Mouse (Mus musculus): ENCODE measurements around the gene Polrmt. TPM values are rescaled to one million over a fixed set of nuclear protein-coding genes. Genes with fewer than 3 reads are reported as not detected.
"Not testable (repeated sequence)": the region's sequence is repeated elsewhere in the genome, so short reads cannot be mapped to it uniquely, and the experiment has no call there.

The Polrmt gene
- total and polyA plus RNA-seq, 2 experiments from 2014 or later, result 26.3 to 56.2 TPM

GRCm38 (mm10) chr10:79704065-79704969, 42.1 kb downstream of the Polrmt start, which contains the start of gene Bsg:
Gene Bsg, plus strand, starts transcription at chr10:79704491.
- Histone ChIP-seq H3K9me3 (replicated peaks; ENCODE audit: control insufficient read depth, low read length) (no peaks in the 10 kb centered on the region), H3K27me3 (ENCODE audit: control insufficient read depth, insufficient read depth, low read length) (no peaks in the 10 kb centered on the region), H3K9ac (replicated peaks; ENCODE audit: low read depth, low read length) (peak within 1 kb of the TSS; percentile 88), H3K4me2 (ENCODE audit: low read depth, low read length) (peak within 1 kb of the TSS; percentile 67), H3K4me3 (ENCODE audit: low read depth, low read length) (peak within 1 kb of the TSS; percentile 79), H3K27ac (ENCODE audit: low read depth) (peak within 1 kb of the TSS; percentile 83), H3K4me1 (ENCODE audit: control insufficient read depth, insufficient read depth) (peaks cover 47% of the 10 kb centered on the region), H3K36me3 (replicated peaks; ENCODE audit: control insufficient read depth, insufficient read depth, low read length) (0 out of 2 replicates have a peak, but pooled peaks cover 3% of the 10 kb centered on the region)
- ATAC-seq (ENCODE audit: insufficient read depth, low read depth) (peak; percentile 93), DNase-seq (ENCODE audit: low spot score) (peak; percentile 97)
- TF ChIP-seq CTCF (IDR thresholded peaks at IDR 0.05; ENCODE audit: low read depth), result peak; percentile 56
- peak; percentile 87; the same call in 1 of the 2 replicates for TF ChIP-seq EP300 (IDR thresholded peaks at IDR 0.05; ENCODE audit: low read depth)
- under 1% methylated on average over 49 of the region's 65 CpGs for WGBS

- WGBS, result 81% methylated on average over 10 of the region's 10 CpGs
- Histone ChIP-seq H3K9ac (replicated peaks; ENCODE audit: low read depth, low read length) (no peak overlapping the region), H3K4me3 (ENCODE audit: low read depth, low read length) (no peak overlapping the region; the same call in 1 of the 2 replicates), H3K27ac (ENCODE audit: low read depth) (peak overlapping the region; percentile 73), H3K4me2 (ENCODE audit: low read depth, low read length) (peak overlapping the region; percentile 59; the same call in 1 of the 2 replicates), H3K9me3 (replicated peaks; ENCODE audit: control insufficient read depth, low read length) (no peaks in the 10 kb centered on the region), H3K4me1 (ENCODE audit: control insufficient read depth, insufficient read depth) (peaks cover 47% of the 10 kb centered on the region), H3K36me3 (replicated peaks; ENCODE audit: control insufficient read depth, insufficient read depth, low read length) (0 out of 2 replicates have a peak, but pooled peaks cover 3% of the 10 kb centered on the region), H3K27me3 (ENCODE audit: control insufficient read depth, insufficient read depth, low read length) (no peaks in the 10 kb centered on the region)
- no peak for TF ChIP-seq CTCF (IDR thresholded peaks at IDR 0.05; ENCODE audit: low read depth)
- TF ChIP-seq EP300 (IDR thresholded peaks at IDR 0.05; ENCODE audit: low read depth), result no peak
- DNase-seq (ENCODE audit: low spot score) (no peak), ATAC-seq (ENCODE audit: insufficient read depth, low read depth) (no peak)
Observed at GRCm38 (mm10) chr10:79703541-79703940, 42.8 kb downstream of the Polrmt start.

DNA sequence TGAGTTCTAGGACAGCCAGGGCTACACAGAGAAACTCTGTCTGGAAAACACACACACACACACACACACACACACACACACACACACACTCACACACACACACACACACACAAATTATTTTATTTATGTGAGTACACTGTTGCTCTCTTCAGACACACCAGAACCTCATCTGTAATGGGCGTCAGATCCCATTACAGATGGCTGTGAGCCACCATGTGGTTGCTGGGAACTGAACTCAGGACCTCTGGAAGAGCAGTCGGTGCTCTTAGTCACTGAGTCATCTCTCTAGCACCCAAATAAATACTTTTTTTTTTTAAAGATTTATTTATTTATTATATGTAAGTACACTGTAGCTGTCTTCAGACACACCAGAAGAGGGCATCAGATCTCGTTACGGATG, 43.4 kb downstream of the Polrmt start:
- 86% methylated on average over 2 of the region's 4 CpGs for WGBS
- not testable (repeated sequence) for H3K9me3 ChIP-seq (replicated peaks; ENCODE audit: control insufficient read depth, low read length); H3K27me3 ChIP-seq (ENCODE audit: control insufficient read depth, insufficient read depth, low read length); DNase-seq (ENCODE audit: low spot score); H3K4me2 ChIP-seq (ENCODE audit: low read depth, low read length); ATAC-seq (ENCODE audit: insufficient read depth, low read depth); H3K4me3 ChIP-seq (ENCODE audit: low read depth, low read length); H3K36me3 ChIP-seq (replicated peaks; ENCODE audit: control insufficient read depth, insufficient read depth, low read length); H3K9ac ChIP-seq (replicated peaks; ENCODE audit: low read depth, low read length); H3K27ac ChIP-seq (ENCODE audit: low read depth)
- peaks cover 47% of the 10 kb centered on the region for H3K4me1 ChIP-seq (ENCODE audit: control insufficient read depth, insufficient read depth)

GRCm38 (mm10) chr10:79701443-79702129, 44.8 kb downstream of the Polrmt start:
- ATAC-seq (ENCODE audit: insufficient read depth, low read depth), result peak; percentile 21
- Histone ChIP-seq H3K4me3 (ENCODE audit: low read depth, low read length) (no peak overlapping the region), H3K27ac (ENCODE audit: low read depth) (peak overlapping the region; percentile 97), H3K9me3 (replicated peaks; ENCODE audit: control insufficient read depth, low read length) (no peaks in the 10 kb centered on the region), H3K9ac (replicated peaks; ENCODE audit: low read depth, low read length) (peak overlapping the region; percentile 29; the same call in 1 of the 2 replicates), H3K27me3 (ENCODE audit: control insufficient read depth, insufficient read depth, low read length) (no peaks in the 10 kb centered on the region), H3K36me3 (replicated peaks; ENCODE audit: control insufficient read depth, insufficient read depth, low read length) (no peaks in the 10 kb centered on the region), H3K4me1 (ENCODE audit: control insufficient read depth, insufficient read depth) (peaks cover 39% of the 10 kb centered on the region), H3K4me2 (ENCODE audit: low read depth, low read length) (0 out of 2 replicates have a peak overlapping the region, but pooled peaks have one; percentile 15)
- TF ChIP-seq EP300 (IDR thresholded peaks at IDR 0.05; ENCODE audit: low read depth), result no peak
- no peak for TF ChIP-seq CTCF (IDR thresholded peaks at IDR 0.05; ENCODE audit: low read depth)
- WGBS, result 37% methylated on average over 10 of the region's 10 CpGs
- peak; percentile 46 for DNase-seq (ENCODE audit: low spot score)

- TF ChIP-seq EP300 (IDR thresholded peaks at IDR 0.05; ENCODE audit: low read depth), result peak; percentile 28; the same call in 1 of the 2 replicates
- TF ChIP-seq CTCF (IDR thresholded peaks at IDR 0.05; ENCODE audit: low read depth), result no peak
- H3K9ac ChIP-seq (replicated peaks; ENCODE audit: low read depth, low read length), result 0 out of 2 replicates have a peak overlapping the region, but pooled peaks have one; percentile 45
- WGBS, result 18% methylated on average over 7 of the region's 7 CpGs
- H3K4me1 ChIP-seq (ENCODE audit: control insufficient read depth, insufficient read depth), result peaks cover 39% of the 10 kb centered on the region
- H3K36me3 ChIP-seq (replicated peaks; ENCODE audit: control insufficient read depth, insufficient read depth, low read length), result no peaks in the 10 kb centered on the region
- no peak for ATAC-seq (ENCODE audit: insufficient read depth, low read depth)
- no peaks in the 10 kb centered on the region for H3K27me3 ChIP-seq (ENCODE audit: control insufficient read depth, insufficient read depth, low read length)
- DNase-seq (ENCODE audit: low spot score), result peak; percentile 54
- H3K4me2 ChIP-seq (ENCODE audit: low read depth, low read length), result 0 out of 2 replicates have a peak overlapping the region, but pooled peaks have one; percentile 15
- no peak overlapping the region for H3K4me3 ChIP-seq (ENCODE audit: low read depth, low read length)
- no peaks in the 10 kb centered on the region for H3K9me3 ChIP-seq (replicated peaks; ENCODE audit: control insufficient read depth, low read length)
- H3K27ac ChIP-seq (ENCODE audit: low read depth), result peak overlapping the region; percentile 97
Observed at GRCm38 (mm10) chr10:79700676-79701075, 45.7 kb downstream of the Polrmt start.
